Mouse (Mus musculus) lung, postnatal 0 days (tissue): ENCODE measurements around the gene Mvk. TPM values are rescaled to one million over a fixed set of nuclear protein-coding genes. Genes with fewer than 3 reads are reported as not detected.
A peak's percentile ranks its signal among the peaks of the same experiment; 100 is the strongest.

Experiments used
- ATAC-seq: fragments of 200-750 bp; cut with Nextera tagmentation; 2 replicates; pipeline ENCODE4 v1.8.0; 2017; ENCODE audit warnings: moderate library complexity
- DNase-seq: peaks from one replicate; pipeline ENCODE4 v3.0.0-alpha.2; 2016; ENCODE audit warnings: low spot score
- H3K27ac ChIP-seq: fragments of 300-500 bp; sonication (generic); 2 replicates; pipeline ENCODE4 v1.5.1; 2014; ENCODE audit warnings: antibody characterized with exemption, mild to moderate bottlenecking, low read length, mixed read lengths
- H3K27me3 ChIP-seq: fragments of 300-500 bp; sonication (generic); replicated peaks from 2 replicates; pipeline ENCODE4 v1.6.1; 2014; ENCODE audit warnings: low read length, mixed read lengths; ENCODE audit not compliant: insufficient read depth
- H3K36me3 ChIP-seq: fragments of 300-500 bp; sonication (generic); 2 replicates; pipeline ENCODE4 v1.6.1; 2014; ENCODE audit warnings: low read length, mixed read lengths; ENCODE audit not compliant: insufficient read depth
- H3K4me1 ChIP-seq: fragments of 300-500 bp; sonication (generic); 2 replicates; pipeline ENCODE4 v1.6.1; 2014; ENCODE audit warnings: antibody characterized with exemption, low read depth, low read length, mixed read lengths; ENCODE audit not compliant: insufficient read depth
- H3K4me2 ChIP-seq: fragments of 300-500 bp; sonication (generic); replicated peaks from 2 replicates; pipeline ENCODE4 v1.6.1; 2014; ENCODE audit warnings: low read depth, mild to moderate bottlenecking, low read length, moderate library complexity, mixed read lengths
- H3K4me3 ChIP-seq: fragments of 300-500 bp; sonication (generic); 2 replicates; pipeline ENCODE4 v1.5.1; 2014; ENCODE audit warnings: low read depth, low read length
- H3K9ac ChIP-seq: fragments of 300-500 bp; sonication (generic); replicated peaks from 2 replicates; pipeline ENCODE4 v1.6.1; 2014; ENCODE audit warnings: low read depth, mild to moderate bottlenecking
- H3K9me3 ChIP-seq: fragments of 300-500 bp; sonication (generic); 2 replicates; pipeline ENCODE4 v1.6.1; 2016; ENCODE audit warnings: low read length, mixed read lengths
- CTCF ChIP-seq: IDR thresholded peaks from 2 replicates; pipeline ENCODE4 v1.5.1; 2016; ENCODE audit warnings: antibody characterized with exemption, mild to moderate bottlenecking
- EP300 ChIP-seq: IDR thresholded peaks from 2 replicates; pipeline ENCODE4 v1.6.1; 2016; ENCODE audit warnings: antibody characterized with exemption, mild to moderate bottlenecking, control low read depth
- WGBS: fragments of 180-500 bp; shearing (Covaris S2); extraction: QIAGEN DNeasy Blood & Tissue Kit; methylation state at CpG from one replicate; pipeline ENCODE4 v1.1.7; 2014; 5-methylcytosine and 5-hydroxymethylcytosine counted together
- polyA plus RNA-seq: library from polyadenylated mRNA; unstranded; fragments of >200 nt; fragmentation: Nextera tagmentation; extraction: Ambion mirVana; gene quantifications from 2 replicates; pipeline ENCODE4 v1.2.1, GENCODE M21; 2015

The Mvk gene
- polyA plus RNA-seq, 1 experiment from 2014 or later, result 28.9 TPM

DNA sequence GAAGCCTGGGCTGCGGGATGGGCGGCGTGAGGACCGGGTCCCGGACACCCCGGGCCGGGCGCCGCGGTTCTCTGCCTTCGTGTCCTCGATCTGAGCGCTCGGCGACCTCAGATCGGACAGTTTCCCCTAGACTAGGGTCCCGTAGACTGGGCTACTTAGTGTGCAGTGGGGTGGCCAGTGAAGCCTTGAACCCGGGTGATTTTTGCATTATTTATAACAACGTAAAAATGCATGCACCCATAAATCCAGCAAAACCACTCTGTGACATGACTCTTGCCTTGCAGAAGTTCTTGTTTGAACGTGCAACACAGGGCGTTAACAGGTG, 261 bp downstream of the Mvk start:
- under 1% methylated on average over 21 of the region's 21 CpGs for WGBS
- Histone ChIP-seq H3K9ac (peak overlapping the region; percentile 23), H3K9me3 (no peaks in the 10 kb centered on the region), H3K27ac (no peak overlapping the region), H3K27me3 (no peaks in the 10 kb centered on the region), H3K36me3 (0 out of 2 replicates have a peak, but pooled peaks cover 3% of the 10 kb centered on the region), H3K4me1 (0 out of 2 replicates have a peak, but pooled peaks cover 7% of the 10 kb centered on the region), H3K4me3 (peak overlapping the region; percentile 51), H3K4me2 (peak overlapping the region; percentile 57)
- DNase-seq (no peak), ATAC-seq (no peak)
- TF ChIP-seq CTCF (no peak), EP300 (no peak)

- 51% methylated on average over 4 of the region's 4 CpGs for WGBS
- DNase-seq, result peak; percentile 35
- H3K4me3 ChIP-seq, result no peak overlapping the region
- 0 out of 2 replicates have a peak, but pooled peaks cover 3% of the 10 kb centered on the region for H3K36me3 ChIP-seq
- H3K9me3 ChIP-seq, result no peaks in the 10 kb centered on the region
- TF ChIP-seq CTCF (no peak), EP300 (no peak)
- no peak overlapping the region for H3K27ac ChIP-seq
- no peaks in the 10 kb centered on the region for H3K27me3 ChIP-seq
- H3K9ac ChIP-seq, result no peak overlapping the region
- no peak for ATAC-seq
- 0 out of 2 replicates have a peak, but pooled peaks cover 7% of the 10 kb centered on the region for H3K4me1 ChIP-seq
- H3K4me2 ChIP-seq, result no peak overlapping the region
Observed at GRCm38 (mm10) chr5:114449011-114449410, 4.9 kb downstream of the Mvk start.

- TF ChIP-seq EP300, result no peak
- TF ChIP-seq CTCF, result no peak; the same call in 1 of the 2 replicates
Observed at GRCm38 (mm10) chr5:114456287-114456686, 12.2 kb downstream of the Mvk start.

GRCm38 (mm10) chr5:114456995-114457605, 13.0 kb downstream of the Mvk start:
- 79% methylated on average over 16 of the region's 16 CpGs for WGBS
- TF ChIP-seq EP300 (no peak), CTCF (no peak)

More at GRCm38 (mm10) chr5:114456287-114456686, 12.2 kb downstream of the Mvk start:
- Histone ChIP-seq H3K9ac (no peak overlapping the region), H3K27ac (no peak overlapping the region), H3K36me3 (no peaks in the 10 kb centered on the region), H3K9me3 (no peaks in the 10 kb centered on the region), H3K27me3 (no peaks in the 10 kb centered on the region), H3K4me1 (no peaks in the 10 kb centered on the region), H3K4me2 (no peak overlapping the region), H3K4me3 (no peak overlapping the region)
- DNase-seq (no peak), ATAC-seq (no peak)
- 75% methylated on average over 9 of the region's 9 CpGs for WGBS

GRCm38 (mm10) chr5:114461238-114461637, 17.2 kb downstream of the Mvk start:
- peak; percentile 69 for ATAC-seq

More at GRCm38 (mm10) chr5:114456995-114457605, 13.0 kb downstream of the Mvk start:
- no peak overlapping the region for H3K4me2 ChIP-seq
- H3K9me3 ChIP-seq, result no peaks in the 10 kb centered on the region
- H3K27me3 ChIP-seq, result no peaks in the 10 kb centered on the region
- H3K9ac ChIP-seq, result no peak overlapping the region
- ATAC-seq (no peak), DNase-seq (no peak)
- no peaks in the 10 kb centered on the region for H3K4me1 ChIP-seq
- no peak overlapping the region for H3K4me3 ChIP-seq
- H3K36me3 ChIP-seq, result no peaks in the 10 kb centered on the region
- no peak overlapping the region for H3K27ac ChIP-seq

DNA sequence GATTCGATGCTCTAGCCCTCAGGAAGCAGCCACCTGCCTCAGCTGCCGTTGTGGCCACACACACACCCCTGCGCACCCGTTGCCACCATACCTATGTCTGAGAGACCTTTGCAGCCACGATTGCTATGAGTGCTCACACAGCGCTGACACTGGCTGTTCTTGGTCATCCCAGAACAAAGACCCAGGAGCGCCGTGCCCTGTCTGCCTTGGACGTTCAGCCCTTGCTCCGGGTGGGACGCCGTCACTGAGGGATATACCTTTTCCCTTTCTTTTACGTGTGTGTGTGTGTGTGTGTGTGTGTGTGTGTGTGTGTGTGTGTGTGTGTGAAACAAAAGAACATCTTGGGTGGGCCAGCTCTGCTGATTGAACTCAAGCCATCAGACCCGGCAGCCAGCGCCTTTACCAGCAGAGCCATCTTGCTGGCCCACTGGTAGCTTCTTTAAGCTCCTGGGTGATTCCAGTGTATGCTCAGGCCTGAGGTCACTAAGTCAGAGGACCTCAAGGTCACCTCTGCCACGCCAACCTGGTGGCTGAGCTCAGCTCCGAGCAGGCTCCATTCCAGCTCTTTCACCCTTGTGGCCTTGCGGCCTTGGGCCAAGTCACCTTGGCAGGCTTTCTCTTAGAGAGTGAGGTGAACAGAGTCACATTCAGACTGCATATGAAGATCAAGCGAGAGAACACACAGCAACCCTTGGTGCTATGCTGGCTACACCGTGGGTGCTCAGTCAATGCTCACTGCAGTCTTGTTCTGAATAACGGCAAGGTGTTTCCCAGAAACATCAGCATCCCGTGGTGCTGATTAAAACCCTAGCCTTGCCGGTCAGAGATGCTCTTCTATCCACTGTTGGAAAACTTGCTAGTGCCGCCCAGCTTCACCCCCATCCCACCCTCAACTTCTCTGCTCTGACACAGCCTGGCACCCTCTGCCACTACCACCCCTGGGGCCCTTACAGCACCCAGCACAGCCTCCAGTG, 18.3 kb downstream of the Mvk start:
- 75% methylated on average over 24 of the region's 24 CpGs for WGBS
- no peak for DNase-seq
- TF ChIP-seq CTCF (no peak), EP300 (no peak)

More at GRCm38 (mm10) chr5:114461238-114461637, 17.2 kb downstream of the Mvk start:
- Histone ChIP-seq H3K36me3 (no peaks in the 10 kb centered on the region), H3K27me3 (no peaks in the 10 kb centered on the region), H3K27ac (no peak overlapping the region), H3K4me3 (no peak overlapping the region), H3K9ac (no peak overlapping the region), H3K4me2 (no peak overlapping the region), H3K9me3 (no peaks in the 10 kb centered on the region), H3K4me1 (no peaks in the 10 kb centered on the region)
- peak; percentile 82 for DNase-seq
- 5% methylated on average over 7 of the region's 7 CpGs for WGBS
- TF ChIP-seq EP300, result no peak
- TF ChIP-seq CTCF, result peak; percentile 97

More for the DNA sequence above, 18.3 kb downstream of the Mvk start:
- H3K4me3 ChIP-seq, result no peak overlapping the region
- 0 out of 2 replicates have a peak, but pooled peaks cover under 1% of the 10 kb centered on the region for H3K4me1 ChIP-seq
- H3K36me3 ChIP-seq, result no peaks in the 10 kb centered on the region
- H3K9me3 ChIP-seq, result no peaks in the 10 kb centered on the region
- H3K4me2 ChIP-seq, result no peak overlapping the region
- no peak overlapping the region for H3K27ac ChIP-seq
- H3K27me3 ChIP-seq, result no peaks in the 10 kb centered on the region
- ATAC-seq, result no peak
- H3K9ac ChIP-seq, result no peak overlapping the region
